Mouse (Mus musculus) MEL (cell line): ENCODE results near the gene 4930415O20Rik. TPM values are rescaled to one million over a fixed set of nuclear protein-coding genes. Genes with fewer than 3 reads are reported as not detected.

Experiments
- DNase-seq: peaks from one replicate; pipeline ENCODE4 v3.0.0; 2011; ENCODE audit warnings: low read depth, low spot score
- H3K27ac ChIP-seq: 2 replicates; pipeline ENCODE4 v1.5.1; 2012; ENCODE audit warnings: low read depth, mild to moderate bottlenecking, control low read depth, low read length, moderate library complexity; ENCODE audit not compliant: control insufficient read depth
- H3K27me3 ChIP-seq, 2 experiments: fragments of 150-350 bp in 1 of 2; sonication (generic) in 1 of 2; 2 replicates each; pipeline ENCODE4 v1.6.1; 2012; ENCODE audit warnings: low read length in 2 of 2, mild to moderate bottlenecking in 2 of 2, improper control_type of control experiment in 1 of 2, moderate library complexity in 1 of 2; ENCODE audit not compliant: insufficient read depth in 2 of 2, control insufficient read depth in 1 of 2
- H3K36me3 ChIP-seq, 2 experiments: 2 replicates each; pipeline ENCODE4 v1.6.1; 2012 to 2014; ENCODE audit warnings: low read length in 2 of 2, improper control_type of control experiment in 1 of 2, inconsistent platforms in 1 of 2, mild to moderate bottlenecking in 1 of 2; ENCODE audit not compliant: insufficient read depth in 2 of 2, control insufficient read depth in 1 of 2
- H3K4me1 ChIP-seq, 2 experiments: fragments of 150-350 bp in 1 of 2; sonication (generic) in 1 of 2; 2 replicates each; pipeline ENCODE4 v1.6.1; 2012; ENCODE audit warnings: low read length in 2 of 2, improper control_type of control experiment in 1 of 2, mild to moderate bottlenecking in 1 of 2; ENCODE audit not compliant: insufficient read depth in 2 of 2, control insufficient read depth in 1 of 2
- H3K4me3 ChIP-seq, 2 experiments: fragments of 150-350 bp in 1 of 2; sonication (generic) in 1 of 2; 2 replicates each; pipeline ENCODE4 v1.5.1; 2012; ENCODE audit warnings: low read depth in 2 of 2, low read length in 2 of 2, mild to moderate bottlenecking in 2 of 2, moderate library complexity in 2 of 2, control low read depth in 1 of 2, improper control_type of control experiment in 1 of 2; ENCODE audit not compliant: control insufficient read depth in 1 of 2, insufficient read depth in 1 of 2
- H3K79me2 ChIP-seq: 2 replicates; pipeline ENCODE4 v1.6.1; 2012; ENCODE audit warnings: mild to moderate bottlenecking, low read length, moderate library complexity; ENCODE audit not compliant: control insufficient read depth, poor library complexity, insufficient read depth
- H3K9ac ChIP-seq: 2 replicates; pipeline ENCODE4 v1.6.1; 2012; ENCODE audit warnings: low read depth, mild to moderate bottlenecking, control low read depth, low read length, moderate library complexity; ENCODE audit not compliant: control insufficient read depth, poor library complexity, severe bottlenecking
- H3K9me3 ChIP-seq: fragments of 150-350 bp; sonication (generic); replicated peaks from 2 replicates; pipeline ENCODE4 v1.6.1; 2012; ENCODE audit warnings: mild to moderate bottlenecking, low read length, improper control_type of control experiment, moderate library complexity; ENCODE audit not compliant: insufficient read depth
- CHD2 ChIP-seq: IDR thresholded peaks from 2 replicates; pipeline ENCODE4 v1.6.1; 2011; ENCODE audit warnings: low read length, improper control_type of control experiment
- CTCF ChIP-seq, 3 experiments: IDR thresholded peaks in 2 of 3; conservative IDR thresholded peaks in 1 of 3; 2 replicates each; pipeline ENCODE4 v1.5.1; 2011 to 2012; ENCODE audit warnings: low read length in 3 of 3, low read depth in 2 of 3, mild to moderate bottlenecking in 2 of 3, improper control_type of control experiment in 1 of 3, inconsistent platforms in 1 of 3, mixed read lengths in 1 of 3, moderate library complexity in 1 of 3; ENCODE audit not compliant: control insufficient read depth in 1 of 3, insufficient read depth in 1 of 3, poor library complexity in 1 of 3, severe bottlenecking in 1 of 3
- E2F4 ChIP-seq: IDR thresholded peaks from 2 replicates; pipeline ENCODE4 v1.6.1; 2011; ENCODE audit warnings: low read depth, low read length, improper control_type of control experiment, borderline replicate concordance
- ELF1 ChIP-seq: IDR thresholded peaks from 2 replicates; pipeline ENCODE4 v1.6.1; 2014; ENCODE audit warnings: low read depth, mild to moderate bottlenecking, inconsistent platforms, low read length, improper control_type of control experiment, moderate library complexity
- ETS1 ChIP-seq: IDR thresholded peaks from 2 replicates; pipeline ENCODE4 v1.6.1; 2012; ENCODE audit warnings: low read depth, mild to moderate bottlenecking, inconsistent platforms, low read length, improper control_type of control experiment, moderate library complexity
- GABPA ChIP-seq: IDR thresholded peaks from 2 replicates; pipeline ENCODE4 v1.6.1; 2012; ENCODE audit warnings: low read depth, mild to moderate bottlenecking, inconsistent platforms, low read length, improper control_type of control experiment, moderate library complexity
- KAT2A ChIP-seq: conservative IDR thresholded peaks from 2 replicates; pipeline ENCODE4 v1.6.1; 2012; ENCODE audit warnings: low read depth, low read length, improper control_type of control experiment, inconsistent platforms
- POLR2A ChIP-seq, 2 experiments: IDR thresholded peaks; 2 replicates each; pipeline ENCODE4 v1.6.1; 2011 to 2012; ENCODE audit warnings: low read length in 2 of 2, mild to moderate bottlenecking in 2 of 2, control low read depth in 1 of 2, improper control_type of control experiment in 1 of 2, low read depth in 1 of 2, moderate library complexity in 1 of 2; ENCODE audit not compliant: control insufficient read depth in 1 of 2, insufficient read depth in 1 of 2, poor library complexity in 1 of 2
- UBTF ChIP-seq: IDR thresholded peaks from 2 replicates; pipeline ENCODE4 v1.6.1; 2012; ENCODE audit warnings: low read depth, mild to moderate bottlenecking, inconsistent platforms, low read length, improper control_type of control experiment, moderate library complexity, borderline replicate concordance; ENCODE audit not compliant: insufficient read depth
- USF2 ChIP-seq, 2 experiments: IDR thresholded peaks; 2 replicates each; pipeline ENCODE4 v1.6.1; 2011 to 2012; ENCODE audit warnings: improper control_type of control experiment in 2 of 2, low read length in 2 of 2, borderline replicate concordance in 1 of 2, inconsistent platforms in 1 of 2, low read depth in 1 of 2, mild to moderate bottlenecking in 1 of 2; ENCODE audit not compliant: insufficient read depth in 1 of 2
- ZMIZ1 ChIP-seq: IDR thresholded peaks from 2 replicates; pipeline ENCODE4 v1.6.1; 2012; ENCODE audit warnings: low read depth, mild to moderate bottlenecking, inconsistent platforms, low read length, improper control_type of control experiment, moderate library complexity
- ZNF384 ChIP-seq: IDR thresholded peaks from 2 replicates; pipeline ENCODE4 v1.6.1; 2012; ENCODE audit warnings: low read depth, mild to moderate bottlenecking, inconsistent platforms, low read length, improper control_type of control experiment
- polyA plus RNA-seq, 2 experiments: library from polyadenylated mRNA; stranded (reverse) in 1 of 2; unstranded in 1 of 2; fragments of >175 nt in 1 of 2; fragments of >200 nt in 1 of 2; gene quantifications; 2 replicates each; pipeline versions ENCODE4 v1.2.1 to v1.2.4; 2012; ENCODE audit warnings: low replicate concordance in 2 of 2, low read depth in 1 of 2; ENCODE audit not compliant: insufficient read length in 2 of 2, insufficient read depth in 1 of 2, missing spikeins in 1 of 2
- total RNA-seq: library from RNA; depleted of rRNA; stranded (reverse); fragments of 300-350 nt; gene quantifications from 2 replicates; pipeline ENCODE4 v1.2.3, GENCODE M21; 2012; rRNA removed

The 4930415O20Rik gene
- 0.50 TPM in 1 of 2 replicates, not detected in the other for total RNA-seq
- polyA plus RNA-seq = under 1 TPM in 1 of 2 experiments, not detected in 1; 0.31 TPM

- no peaks in the 10 kb centered on the region for H3K9me3 ChIP-seq
- peaks cover 0 to 23% of the 10 kb centered on the region in 2 experiments; a peak in 2 of 4 replicates for H3K36me3 ChIP-seq
- DNase-seq = peak; percentile 56
- no peak within 1 kb of the TSS for H3K4me3 ChIP-seq
- H3K27ac ChIP-seq = peak within 1 kb of the TSS; percentile 55
- no peaks in the 10 kb centered on the region for H3K27me3 ChIP-seq
- TF ChIP-seq E2F4 = no peak
- peak; percentile 50; the same call in 1 of the 2 replicates for TF ChIP-seq ELF1
- TF ChIP-seq CTCF (IDR thresholded peaks at IDR 0.05 in 2 of 3, conservative IDR thresholded peaks at IDR 0.05 in 1 of 3; ENCODE audit: control insufficient read depth in 1 of 3, insufficient read depth in 1 of 3, low read depth in 2 of 3, low read length in 3 of 3, poor library complexity in 1 of 3, severe bottlenecking in 1 of 3) = peak in 1 of 3 experiments; percentile 24; a peak in 2 of 6 replicates
- H3K79me2 ChIP-seq = peaks cover 27% of the 10 kb centered on the region
- H3K9ac ChIP-seq = 0 out of 2 replicates have a peak within 1 kb of the TSS, but pooled peaks have one; percentile 5
- peaks cover 0 to 20% of the 10 kb centered on the region in 2 experiments; a peak in 2 of 4 replicates for H3K4me1 ChIP-seq
These were observed at the start of gene 4930415O20Rik, which contains the start of gene Ccnt1 for GRCm38 (mm10) chr15:98570873-98571538. Gene 4930415O20Rik (plus strand): TSS chr15:98571004. Gene Ccnt1 (minus strand): TSS chr15:98570923.

- Histone ChIP-seq H3K9ac (no peak overlapping the region), H3K27me3 (no peaks in the 10 kb centered on the region), H3K4me1 (no peaks in the 10 kb centered on the region), H3K79me2 (peaks cover 17% of the 10 kb centered on the region), H3K4me3 (no peak overlapping the region), H3K36me3 (peaks cover 19 to 47% of the 10 kb centered on the region in 2 experiments), H3K9me3 (no peaks in the 10 kb centered on the region), H3K27ac (no peak overlapping the region)
- no peak for DNase-seq
- TF ChIP-seq CHD2 (no peak), ZNF384 (no peak), KAT2A (no peak), UBTF (no peak), USF2 (IDR thresholded peaks at IDR 0.05; ENCODE audit: borderline replicate concordance in 1 of 2, insufficient read depth in 1 of 2, low read depth in 1 of 2, low read length in 2 of 2) (no peak), GABPA (no peak), POLR2A (IDR thresholded peaks at IDR 0.05; ENCODE audit: control insufficient read depth in 1 of 2, insufficient read depth in 1 of 2, low read depth in 1 of 2, low read length in 2 of 2, poor library complexity in 1 of 2) (peak in 1 of 2 experiments; percentile 40; a peak in 1 of 4 replicates)
These were observed 49.6 kb upstream of the 4930415O20Rik start for GRCm38 (mm10) chr15:98521245-98521644.

GRCm38 (mm10) chr15:98526057-98526456, 44.7 kb upstream of the 4930415O20Rik start:
- Histone ChIP-seq H3K9ac (no peak overlapping the region), H3K4me1 (peaks cover 0 to 3% of the 10 kb centered on the region in 2 experiments; a peak in 2 of 4 replicates), H3K36me3 (peaks cover 47 to 80% of the 10 kb centered on the region in 2 experiments), H3K9me3 (no peaks in the 10 kb centered on the region), H3K27me3 (no peaks in the 10 kb centered on the region), H3K27ac (no peak overlapping the region), H3K79me2 (peaks cover 42% of the 10 kb centered on the region), H3K4me3 (no peak overlapping the region)
- 0 out of 2 replicates have a peak, but pooled peaks have one; percentile 3 for TF ChIP-seq ETS1
- no peak for TF ChIP-seq ZMIZ1
- peak; percentile 59 for DNase-seq
